Mouse (Mus musculus): Measurements from ENCODE around the gene Slitrk1. TPM values are rescaled to one million over a fixed set of nuclear protein-coding genes. Genes with fewer than 3 reads are reported as not detected.

Slitrk1 gene
- polyA plus RNA-seq, 1 experiment from 2014 or later = 0.54 TPM

DNA sequence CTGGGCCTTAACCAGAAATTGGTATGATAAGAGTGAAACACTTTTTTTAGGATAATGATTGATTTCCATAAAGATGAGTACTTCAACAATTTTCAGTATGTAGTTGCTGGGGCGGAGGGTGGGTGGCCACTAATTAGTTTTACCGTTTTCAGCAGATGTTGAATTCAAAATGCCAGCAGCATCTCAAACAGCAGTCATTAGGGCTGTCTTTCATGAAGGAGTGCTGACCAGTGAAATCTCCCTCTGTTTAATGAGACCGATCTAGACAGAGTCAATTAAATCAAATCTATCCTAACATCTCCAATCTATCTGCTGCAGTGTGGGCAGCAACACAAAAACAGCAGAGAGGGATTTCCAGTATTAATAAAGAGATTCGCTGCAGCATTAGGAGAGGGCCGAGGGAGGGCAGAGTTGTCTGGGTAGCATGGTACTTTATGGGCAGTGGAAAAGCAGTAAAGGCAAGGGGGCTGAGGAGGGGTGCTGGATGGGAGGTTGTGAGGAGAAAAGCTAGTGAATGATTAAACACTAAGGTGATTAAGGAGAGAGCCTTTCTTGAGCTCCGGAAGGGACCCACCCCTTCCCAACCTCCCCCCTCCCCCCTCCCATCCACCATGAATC is 4.5 kb downstream of the Slitrk1 start:
- 9% methylated on average over 6 of the region's 6 CpGs for WGBS
- H3K4me1 ChIP-seq (ENCODE audit: control insufficient read depth, insufficient read depth, low read length) = 0 out of 2 replicates have a peak, but pooled peaks cover 4% of the 10 kb centered on the region
- peak; percentile 73; the same call in 1 of the 2 replicates for ATAC-seq (ENCODE audit: low FRiP score, low TSS enrichment)

DNA sequence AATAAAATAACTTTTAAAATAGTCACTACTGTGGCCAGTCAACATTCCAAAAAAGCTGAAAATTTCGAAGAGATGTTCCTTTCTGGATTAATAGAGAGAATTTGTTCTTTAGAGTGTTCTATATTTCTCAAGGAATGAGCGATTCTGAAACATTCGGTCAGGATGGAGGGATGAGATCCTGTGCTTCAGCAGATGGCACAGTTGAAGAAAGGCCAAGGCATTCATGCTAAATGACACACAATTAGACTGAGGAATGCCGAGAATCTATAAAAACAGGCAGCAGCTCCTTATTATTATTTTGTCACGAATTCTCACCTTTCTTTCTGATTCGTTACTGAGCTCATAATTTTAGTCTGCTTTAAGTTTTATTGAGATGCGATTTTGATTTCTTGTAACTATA is 15.4 kb downstream of the Slitrk1 start:
- 86% methylated on average over 7 of the region's 7 CpGs for WGBS

More for the DNA sequence above, 4.5 kb downstream of the Slitrk1 start:
- H3K27me3 ChIP-seq (ENCODE audit: control insufficient read depth, insufficient read depth, low read length) = peaks cover 22% of the 10 kb centered on the region
- no peaks in the 10 kb centered on the region for H3K9me3 ChIP-seq (ENCODE audit: control insufficient read depth, low read length)
- no peak overlapping the region for H3K9ac ChIP-seq (ENCODE audit: low read depth, low read length)
- no peaks in the 10 kb centered on the region for H3K36me3 ChIP-seq (ENCODE audit: control insufficient read depth, insufficient read depth, low read length)
- no peak overlapping the region for H3K4me3 ChIP-seq (ENCODE audit: low read length)
- no peak overlapping the region for H3K27ac ChIP-seq (ENCODE audit: low read depth, low read length)
- no peak overlapping the region for H3K4me2 ChIP-seq (replicated peaks; ENCODE audit: low read depth, low read length)

DNA sequence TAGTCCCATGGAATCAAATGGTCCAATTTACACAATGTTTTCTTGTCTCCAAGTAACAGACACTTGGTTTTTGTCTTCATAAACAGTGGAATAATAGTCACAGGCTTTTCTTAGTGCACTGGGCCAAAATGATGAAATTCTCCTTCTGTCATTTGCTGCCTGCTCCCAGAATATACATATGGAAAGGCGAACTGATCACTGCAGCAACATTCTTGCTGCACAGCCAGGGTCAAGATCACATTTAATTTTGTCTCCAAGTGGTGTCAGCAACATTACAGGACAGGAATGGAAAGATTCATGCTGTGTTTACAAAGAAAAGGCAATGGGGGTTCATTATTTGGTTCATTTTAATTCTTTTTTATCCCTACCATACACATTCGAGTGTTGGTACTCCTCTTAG is 18.5 kb downstream of the Slitrk1 start:
- 49% methylated on average over 2 of the region's 2 CpGs for WGBS
- Histone ChIP-seq H3K27me3 (ENCODE audit: control insufficient read depth, insufficient read depth, low read length) (no peaks in the 10 kb centered on the region), H3K9ac (ENCODE audit: low read depth, low read length) (no peak overlapping the region), H3K9me3 (ENCODE audit: control insufficient read depth, low read length) (no peaks in the 10 kb centered on the region), H3K36me3 (ENCODE audit: control insufficient read depth, insufficient read depth, low read length) (no peaks in the 10 kb centered on the region), H3K4me2 (replicated peaks; ENCODE audit: low read depth, low read length) (no peak overlapping the region), H3K4me1 (ENCODE audit: control insufficient read depth, insufficient read depth, low read length) (no peaks in the 10 kb centered on the region), H3K27ac (ENCODE audit: low read depth, low read length) (no peak overlapping the region), H3K4me3 (ENCODE audit: low read length) (no peak overlapping the region)
- ATAC-seq (ENCODE audit: low FRiP score, low TSS enrichment) = no peak

More for the DNA sequence above, 15.4 kb downstream of the Slitrk1 start:
- Histone ChIP-seq H3K4me3 (ENCODE audit: low read length) (no peak overlapping the region), H3K4me2 (replicated peaks; ENCODE audit: low read depth, low read length) (no peak overlapping the region), H3K4me1 (ENCODE audit: control insufficient read depth, insufficient read depth, low read length) (no peaks in the 10 kb centered on the region), H3K36me3 (ENCODE audit: control insufficient read depth, insufficient read depth, low read length) (no peaks in the 10 kb centered on the region), H3K27me3 (ENCODE audit: control insufficient read depth, insufficient read depth, low read length) (no peaks in the 10 kb centered on the region), H3K27ac (ENCODE audit: low read depth, low read length) (no peak overlapping the region), H3K9ac (ENCODE audit: low read depth, low read length) (no peak overlapping the region), H3K9me3 (ENCODE audit: control insufficient read depth, low read length) (no peaks in the 10 kb centered on the region)
- no peak for ATAC-seq (ENCODE audit: low FRiP score, low TSS enrichment)

GRCm38 (mm10) chr14:108867816-108868215 is 46.1 kb downstream of the Slitrk1 start:
- Histone ChIP-seq H3K27me3 (ENCODE audit: control insufficient read depth, insufficient read depth, low read length) (no peaks in the 10 kb centered on the region), H3K4me1 (ENCODE audit: control insufficient read depth, insufficient read depth, low read length) (no peaks in the 10 kb centered on the region), H3K27ac (ENCODE audit: low read depth, low read length) (no peak overlapping the region), H3K9ac (ENCODE audit: low read depth, low read length) (no peak overlapping the region), H3K4me3 (ENCODE audit: low read length) (no peak overlapping the region), H3K4me2 (replicated peaks; ENCODE audit: low read depth, low read length) (no peak overlapping the region), H3K9me3 (ENCODE audit: control insufficient read depth, low read length) (no peaks in the 10 kb centered on the region), H3K36me3 (ENCODE audit: control insufficient read depth, insufficient read depth, low read length) (no peaks in the 10 kb centered on the region)
- ATAC-seq (ENCODE audit: low FRiP score, low TSS enrichment) = no peak

- Histone ChIP-seq H3K9ac (ENCODE audit: low read depth, low read length) (no peak overlapping the region), H3K4me2 (replicated peaks; ENCODE audit: low read depth, low read length) (no peak overlapping the region), H3K4me3 (ENCODE audit: low read length) (no peak overlapping the region), H3K9me3 (ENCODE audit: control insufficient read depth, low read length) (no peaks in the 10 kb centered on the region), H3K4me1 (ENCODE audit: control insufficient read depth, insufficient read depth, low read length) (no peaks in the 10 kb centered on the region), H3K27ac (ENCODE audit: low read depth, low read length) (no peak overlapping the region), H3K27me3 (ENCODE audit: control insufficient read depth, insufficient read depth, low read length) (no peaks in the 10 kb centered on the region), H3K36me3 (ENCODE audit: control insufficient read depth, insufficient read depth, low read length) (no peaks in the 10 kb centered on the region)
- ATAC-seq (ENCODE audit: low FRiP score, low TSS enrichment) = no peak
Observed at GRCm38 (mm10) chr14:108864631-108865030, 49.3 kb downstream of the Slitrk1 start.

DNA sequence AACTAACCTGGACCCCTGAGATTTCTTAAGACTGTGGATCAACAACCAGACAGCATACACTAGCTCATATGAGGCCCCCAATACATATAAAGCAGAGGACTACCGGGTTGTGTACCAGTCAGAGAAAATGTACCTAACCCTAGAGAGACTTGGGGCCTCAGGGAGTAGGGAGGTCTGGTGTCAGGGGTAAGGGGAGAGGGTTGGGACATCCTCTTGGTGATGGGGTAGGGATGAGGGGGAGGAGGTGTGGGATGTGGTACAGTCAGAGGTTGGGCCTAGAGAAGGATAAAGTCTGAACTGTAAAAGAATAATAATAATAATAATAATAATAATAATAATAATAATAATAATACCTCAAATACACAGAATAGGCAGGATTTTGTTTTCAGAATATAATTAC is 54.6 kb downstream of the Slitrk1 start:
- Histone ChIP-seq H3K27me3 (ENCODE audit: control insufficient read depth, insufficient read depth, low read length) (no peaks in the 10 kb centered on the region), H3K4me2 (replicated peaks; ENCODE audit: low read depth, low read length) (no peak overlapping the region), H3K9ac (ENCODE audit: low read depth, low read length) (no peak overlapping the region), H3K4me3 (ENCODE audit: low read length) (no peak overlapping the region), H3K36me3 (ENCODE audit: control insufficient read depth, insufficient read depth, low read length) (no peaks in the 10 kb centered on the region), H3K27ac (ENCODE audit: low read depth, low read length) (no peak overlapping the region), H3K4me1 (ENCODE audit: control insufficient read depth, insufficient read depth, low read length) (no peaks in the 10 kb centered on the region), H3K9me3 (ENCODE audit: control insufficient read depth, low read length) (no peaks in the 10 kb centered on the region)
- no peak for ATAC-seq (ENCODE audit: low FRiP score, low TSS enrichment)
- WGBS = 81% methylated on average over 1 of the region's 1 CpGs

Measured in kidney, embryonic 14.5 days (tissue).